Mouse (Mus musculus): ENCODE measurements around the gene Flt1. TPM values are rescaled to one million over a fixed set of nuclear protein-coding genes. Genes with fewer than 3 reads are reported as not detected.
A peak's percentile ranks its signal among the peaks of the same experiment; 100 is the strongest.

Gene Flt1
- polyA plus RNA-seq, 2 experiments: 1.1 to 1.9 TPM

DNA sequence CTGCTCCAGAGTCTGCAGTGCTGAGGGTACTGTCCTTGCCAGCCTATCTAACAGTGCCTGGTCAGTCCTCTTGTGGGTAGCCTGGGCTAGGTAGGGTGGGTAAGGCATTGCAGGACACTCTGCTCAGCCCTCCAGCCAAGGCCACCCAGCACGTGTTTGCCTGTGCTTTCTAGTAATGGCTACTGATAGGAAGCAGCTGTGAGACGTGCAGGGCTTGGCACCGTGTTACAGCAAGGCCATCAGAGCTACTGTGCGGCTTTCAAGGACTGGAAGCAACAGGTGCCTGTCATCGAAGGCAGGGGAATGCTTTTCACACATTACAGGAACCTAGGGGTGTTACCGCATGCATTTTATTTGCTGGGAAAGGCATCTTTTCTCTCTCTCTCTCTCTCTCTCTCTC lies 148.8 kb downstream of the Flt1 start:
- H3K4me3 ChIP-seq (ENCODE audit: insufficient read depth in 1 of 2, low read depth in 2 of 2, low read length in 2 of 2): no peak overlapping the region
- no peak for TF ChIP-seq CTCF (IDR thresholded peaks at IDR 0.05; ENCODE audit: low read depth)
- TF ChIP-seq EP300 (IDR thresholded peaks at IDR 0.05; ENCODE audit: low read depth): no peak
- no peak overlapping the region for H3K27ac ChIP-seq
- no peak overlapping the region for H3K9ac ChIP-seq (replicated peaks)
- H3K4me2 ChIP-seq (ENCODE audit: low read depth): no peak overlapping the region
- peaks cover 0 to 3% of the 10 kb centered on the region in 2 experiments; a peak in 1 of 4 replicates for H3K4me1 ChIP-seq (replicated peaks; ENCODE audit: control insufficient read depth in 2 of 2, insufficient read depth in 2 of 2, low read length in 1 of 2)
- WGBS (ENCODE audit: insufficient replicate concordance): 53% methylated on average over 6 of the region's 6 CpGs
- H3K36me3 ChIP-seq (replicated peaks; ENCODE audit: control insufficient read depth, insufficient read depth, low read depth): no peaks in the 10 kb centered on the region
- no peak for DNase-seq (ENCODE audit: low read depth in 3 of 3, low spot score in 3 of 3)
- no peak for ATAC-seq (ENCODE audit: insufficient read depth)
- H3K27me3 ChIP-seq (ENCODE audit: control insufficient read depth, insufficient read depth, low read length): no peaks in the 10 kb centered on the region
- H3K9me3 ChIP-seq (ENCODE audit: control insufficient read depth, low read length): no peaks in the 10 kb centered on the region

DNA sequence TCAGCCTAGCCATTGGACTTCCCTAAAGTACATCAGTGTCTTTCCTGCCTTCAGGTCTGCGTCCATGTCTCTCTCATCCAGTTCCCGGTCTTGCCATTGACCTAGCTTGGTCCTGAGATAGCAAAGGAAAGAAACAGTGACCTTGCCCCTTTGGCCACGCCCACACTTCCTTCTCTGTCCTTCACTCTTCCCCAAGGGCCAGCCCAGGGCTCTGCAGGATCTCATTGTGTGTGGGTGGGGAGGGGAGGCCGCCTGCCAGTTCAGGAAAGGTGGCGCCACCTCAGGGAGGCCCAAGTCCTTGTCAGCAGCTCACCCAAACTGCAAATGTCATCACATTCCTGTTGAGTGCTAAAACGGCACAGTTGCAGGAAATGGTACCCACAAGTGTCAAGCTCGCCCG lies 151.3 kb downstream of the Flt1 start:
- Histone ChIP-seq H3K9me3 (ENCODE audit: control insufficient read depth, low read length) (no peaks in the 10 kb centered on the region), H3K4me3 (ENCODE audit: insufficient read depth in 1 of 2, low read depth in 2 of 2, low read length in 2 of 2) (no peak overlapping the region), H3K4me1 (replicated peaks; ENCODE audit: control insufficient read depth in 2 of 2, insufficient read depth in 2 of 2, low read length in 1 of 2) (peaks cover 0 to 3% of the 10 kb centered on the region in 2 experiments; a peak in 1 of 4 replicates), H3K27me3 (ENCODE audit: control insufficient read depth, insufficient read depth, low read length) (no peaks in the 10 kb centered on the region), H3K36me3 (replicated peaks; ENCODE audit: control insufficient read depth, insufficient read depth, low read depth) (no peaks in the 10 kb centered on the region), H3K9ac (replicated peaks) (no peak overlapping the region), H3K27ac (no peak overlapping the region), H3K4me2 (ENCODE audit: low read depth) (no peak overlapping the region)
- DNase-seq (ENCODE audit: low read depth in 3 of 3, low spot score in 3 of 3) (peak in 1 of 3 experiments; percentile 20), ATAC-seq (ENCODE audit: insufficient read depth) (peak; percentile 73)
- WGBS (ENCODE audit: insufficient replicate concordance): 13% methylated on average over 8 of the region's 8 CpGs
- no peak; the same call in 1 of the 2 replicates for TF ChIP-seq CTCF (IDR thresholded peaks at IDR 0.05; ENCODE audit: low read depth)

DNA sequence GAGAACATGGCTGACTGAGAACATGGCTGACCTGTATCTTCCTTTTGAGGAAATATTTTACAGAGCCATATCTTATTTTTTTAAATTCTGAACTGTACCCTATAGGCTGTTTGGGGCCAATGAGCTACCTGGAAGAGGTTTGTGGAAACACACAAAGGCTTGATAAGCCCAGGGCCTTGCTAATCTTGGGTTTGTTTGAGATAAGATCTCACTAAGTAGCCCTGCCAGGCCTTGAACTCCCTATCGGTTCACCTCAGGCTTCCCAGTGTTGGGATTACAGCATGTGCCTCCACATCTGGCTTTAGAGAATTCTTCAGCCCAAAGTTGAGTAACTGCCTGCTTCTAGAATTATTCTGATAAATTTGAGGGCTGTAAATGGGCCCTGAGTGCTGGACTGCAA lies 152.3 kb downstream of the Flt1 start:
- Histone ChIP-seq H3K4me2 (ENCODE audit: low read depth) (no peak overlapping the region), H3K9ac (replicated peaks) (no peak overlapping the region), H3K4me3 (ENCODE audit: insufficient read depth in 1 of 2, low read depth in 2 of 2, low read length in 2 of 2) (no peak overlapping the region), H3K9me3 (ENCODE audit: control insufficient read depth, low read length) (no peaks in the 10 kb centered on the region), H3K4me1 (replicated peaks; ENCODE audit: control insufficient read depth in 2 of 2, insufficient read depth in 2 of 2, low read length in 1 of 2) (peaks cover 0 to 3% of the 10 kb centered on the region in 2 experiments; a peak in 1 of 4 replicates), H3K27ac (no peak overlapping the region), H3K36me3 (replicated peaks; ENCODE audit: control insufficient read depth, insufficient read depth, low read depth) (no peaks in the 10 kb centered on the region), H3K27me3 (ENCODE audit: control insufficient read depth, insufficient read depth, low read length) (no peaks in the 10 kb centered on the region)
- ATAC-seq (ENCODE audit: insufficient read depth) (no peak), DNase-seq (ENCODE audit: low read depth in 3 of 3, low spot score in 3 of 3) (no peak)
- WGBS (ENCODE audit: insufficient replicate concordance): 56% methylated on average over 1 of the region's 1 CpGs
- TF ChIP-seq CTCF (IDR thresholded peaks at IDR 0.05; ENCODE audit: low read depth) (no peak), EP300 (IDR thresholded peaks at IDR 0.05; ENCODE audit: low read depth) (no peak)

DNA sequence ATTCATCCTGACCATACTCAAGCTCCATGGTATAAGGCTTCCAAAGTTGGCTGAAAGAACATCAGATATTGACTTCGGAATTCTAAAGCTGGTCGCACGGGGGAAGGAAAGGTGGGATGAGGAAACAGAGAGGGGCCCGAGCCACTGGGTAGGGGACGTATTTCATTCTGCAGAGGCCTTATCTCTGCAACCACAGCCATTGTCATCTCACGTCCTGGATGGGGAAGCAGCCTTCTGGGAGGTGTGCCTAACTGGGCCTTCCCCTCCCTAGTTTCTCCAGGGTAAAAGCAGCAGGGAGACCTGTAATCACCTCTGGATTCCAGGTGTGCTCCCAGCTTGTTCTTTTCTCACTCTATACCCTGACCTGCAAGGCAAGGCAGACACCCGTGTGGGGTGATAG lies 153.1 kb downstream of the Flt1 start:
- ATAC-seq (ENCODE audit: insufficient read depth) (no peak), DNase-seq (ENCODE audit: low read depth in 3 of 3, low spot score in 3 of 3) (no peak)
- Histone ChIP-seq H3K9ac (replicated peaks) (no peak overlapping the region), H3K4me1 (replicated peaks; ENCODE audit: control insufficient read depth in 2 of 2, insufficient read depth in 2 of 2, low read length in 1 of 2) (peaks cover 0 to 3% of the 10 kb centered on the region in 2 experiments; a peak in 1 of 4 replicates), H3K27ac (no peak overlapping the region), H3K36me3 (replicated peaks; ENCODE audit: control insufficient read depth, insufficient read depth, low read depth) (no peaks in the 10 kb centered on the region), H3K9me3 (ENCODE audit: control insufficient read depth, low read length) (no peaks in the 10 kb centered on the region), H3K27me3 (ENCODE audit: control insufficient read depth, insufficient read depth, low read length) (no peaks in the 10 kb centered on the region), H3K4me2 (ENCODE audit: low read depth) (no peak overlapping the region), H3K4me3 (ENCODE audit: insufficient read depth in 1 of 2, low read depth in 2 of 2, low read length in 2 of 2) (no peak overlapping the region)
- WGBS (ENCODE audit: insufficient replicate concordance): 17% methylated on average over 7 of the region's 7 CpGs
- no peak for TF ChIP-seq EP300 (IDR thresholded peaks at IDR 0.05; ENCODE audit: low read depth)
- no peak for TF ChIP-seq CTCF (IDR thresholded peaks at IDR 0.05; ENCODE audit: low read depth)

DNA sequence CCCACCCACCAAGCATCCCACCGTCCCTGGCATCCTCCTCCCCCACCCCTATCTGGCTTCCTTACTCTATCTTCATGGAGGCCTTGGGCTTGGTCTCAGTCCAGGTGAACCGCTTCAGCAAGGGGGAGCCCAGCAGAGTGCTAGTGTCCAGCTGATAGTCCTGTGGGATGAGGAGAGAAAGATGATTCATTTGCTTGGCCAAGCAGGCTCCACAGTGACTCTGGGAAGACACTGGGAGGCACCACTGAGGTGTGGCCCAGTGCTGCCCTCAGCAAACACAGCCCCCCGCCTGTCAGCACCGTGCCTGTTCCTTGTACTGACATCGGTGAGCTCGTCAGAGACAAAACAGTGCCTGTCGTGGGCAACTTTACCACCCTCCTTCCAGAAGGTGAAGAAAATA lies 159.5 kb downstream of the Flt1 start:
- H3K4me2 ChIP-seq (ENCODE audit: low read depth): no peak overlapping the region
- TF ChIP-seq CTCF (IDR thresholded peaks at IDR 0.05; ENCODE audit: low read depth): no peak
- TF ChIP-seq EP300 (IDR thresholded peaks at IDR 0.05; ENCODE audit: low read depth): no peak
- H3K9me3 ChIP-seq (ENCODE audit: control insufficient read depth, low read length): no peaks in the 10 kb centered on the region
- H3K4me3 ChIP-seq (ENCODE audit: insufficient read depth in 1 of 2, low read depth in 2 of 2, low read length in 2 of 2): no peak overlapping the region
- no peaks in the 10 kb centered on the region for H3K27me3 ChIP-seq (ENCODE audit: control insufficient read depth, insufficient read depth, low read length)
- 61% methylated on average over 7 of the region's 7 CpGs for WGBS (ENCODE audit: insufficient replicate concordance)
- H3K9ac ChIP-seq (replicated peaks): no peak overlapping the region
- no peaks in the 10 kb centered on the region for H3K36me3 ChIP-seq (replicated peaks; ENCODE audit: control insufficient read depth, insufficient read depth, low read depth)
- no peaks in the 10 kb centered on the region for H3K4me1 ChIP-seq (replicated peaks; ENCODE audit: control insufficient read depth in 2 of 2, insufficient read depth in 2 of 2, low read length in 1 of 2)
- no peak for DNase-seq (ENCODE audit: low read depth in 3 of 3, low spot score in 3 of 3)
- no peak overlapping the region for H3K27ac ChIP-seq
- ATAC-seq (ENCODE audit: insufficient read depth): no peak

Measured in liver, embryonic 14.5 days (tissue).